ENCODE assay signal across 15 mouse cellular contexts in the genomic region with DNA sequence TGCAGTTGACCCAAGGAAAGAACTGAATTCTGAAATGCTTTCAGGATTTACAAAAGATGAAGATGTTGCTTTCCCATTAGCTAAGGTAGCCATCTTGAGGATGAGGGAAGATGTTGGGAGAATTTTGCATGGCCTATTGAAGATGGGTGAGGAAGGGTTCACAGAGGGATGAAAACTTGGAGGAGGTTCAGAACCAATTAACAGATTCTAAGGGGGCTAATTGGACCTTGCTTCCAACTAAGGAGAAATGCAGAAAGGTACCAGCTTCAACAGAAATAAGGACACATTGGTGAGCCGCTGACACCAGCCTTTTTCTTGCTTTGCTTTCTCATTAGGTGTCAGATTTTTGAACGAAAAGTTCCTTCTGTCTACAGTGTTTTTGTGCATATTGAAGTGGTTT. TPM values are rescaled to one million over a fixed set of nuclear protein-coding genes. Genes with fewer than 3 reads are reported as not detected.
DNase-seq lines count a peak whose midpoint lies in the region; ATAC-seq lines count a peak whose summit lies in the region.
"Had no signal": no experiment of that assay in that cellular context is flagged by ENCODE, and none has a peak within 500 bp of the region (broad histone marks: within the 10 kb centered on the region; RNA-seq: fewer than 3 reads in every experiment).

No protein-coding gene starts in this region.

- no peak overlapping the region for H3K9ac ChIP-seq in kidney, embryonic 16.5 days (replicated peaks; ENCODE audit: low read length)
- H3K9ac ChIP-seq in embryonic facial prominence, embryonic 13.5 days = no peak overlapping the region
- peak overlapping the region; percentile 97 for H3K9ac ChIP-seq in hindbrain, embryonic 13.5 days
- H3K9ac ChIP-seq in midbrain, embryonic 15.5 days = peak overlapping the region; percentile 96; the same call in 1 of the 2 replicates
- H3K9ac ChIP-seq: liver, embryonic 12.5 days had no signal

- no peaks in the 10 kb centered on the region for H3K9me3 ChIP-seq in kidney, embryonic 16.5 days (ENCODE audit: low read length)
- no peaks in the 10 kb centered on the region for H3K9me3 ChIP-seq in embryonic facial prominence, embryonic 13.5 days
- no peaks in the 10 kb centered on the region for H3K9me3 ChIP-seq in hindbrain, embryonic 13.5 days
- no peaks in the 10 kb centered on the region for H3K9me3 ChIP-seq in midbrain, embryonic 15.5 days
- H3K9me3 ChIP-seq: liver, embryonic 12.5 days had no signal

- H3K4me1 ChIP-seq in kidney, embryonic 16.5 days (ENCODE audit: insufficient read depth, low read length) = peaks cover 31% of the 10 kb centered on the region
- H3K4me1 ChIP-seq in embryonic facial prominence, embryonic 13.5 days = peaks cover 31% of the 10 kb centered on the region
- peaks cover 51% of the 10 kb centered on the region for H3K4me1 ChIP-seq in hindbrain, embryonic 13.5 days (replicated peaks)
- peaks cover 39% of the 10 kb centered on the region for H3K4me1 ChIP-seq in midbrain, embryonic 15.5 days
- H3K4me1 ChIP-seq: liver, embryonic 12.5 days had no signal

- 0 out of 2 replicates have a peak overlapping the region, but pooled peaks have one; percentile 77 for H3K4me2 ChIP-seq in kidney, embryonic 16.5 days (replicated peaks; ENCODE audit: low read depth, low read length)
- peak overlapping the region; percentile 82 for H3K4me2 ChIP-seq in embryonic facial prominence, embryonic 13.5 days
- H3K4me2 ChIP-seq in hindbrain, embryonic 13.5 days = peak overlapping the region; percentile 88
- peak overlapping the region; percentile 84 for H3K4me2 ChIP-seq in midbrain, embryonic 15.5 days
- H3K4me2 ChIP-seq: liver, embryonic 12.5 days had no signal

- no peak overlapping the region for H3K4me3 ChIP-seq in kidney, embryonic 16.5 days (ENCODE audit: low read length)
- peak overlapping the region; percentile 80; the same call in 1 of the 2 replicates for H3K4me3 ChIP-seq in embryonic facial prominence, embryonic 13.5 days
- peak overlapping the region; percentile 87 for H3K4me3 ChIP-seq in hindbrain, embryonic 13.5 days
- H3K4me3 ChIP-seq in midbrain, embryonic 15.5 days = peak overlapping the region; percentile 84
- H3K4me3 ChIP-seq: liver, embryonic 12.5 days had no signal

- H3K27ac ChIP-seq in kidney, embryonic 16.5 days (ENCODE audit: low read length) = no peak overlapping the region
- peak overlapping the region; percentile 98; the same call in 1 of the 2 replicates for H3K27ac ChIP-seq in embryonic facial prominence, embryonic 13.5 days
- peak overlapping the region; percentile 100 for H3K27ac ChIP-seq in hindbrain, embryonic 13.5 days
- peak overlapping the region; percentile 99 for H3K27ac ChIP-seq in midbrain, embryonic 15.5 days
- H3K27ac ChIP-seq: liver, embryonic 12.5 days had no signal

- no peaks in the 10 kb centered on the region for H3K27me3 ChIP-seq in kidney, embryonic 16.5 days (ENCODE audit: insufficient read depth, low read length)
- H3K27me3 ChIP-seq in embryonic facial prominence, embryonic 13.5 days = no peaks in the 10 kb centered on the region
- no peaks in the 10 kb centered on the region for H3K27me3 ChIP-seq in hindbrain, embryonic 13.5 days
- H3K27me3 ChIP-seq in midbrain, embryonic 15.5 days (replicated peaks) = no peaks in the 10 kb centered on the region
- H3K27me3 ChIP-seq: Patski had no signal

- ATAC-seq in kidney, embryonic 16.5 days (ENCODE audit: low FRiP score, low TSS enrichment) = no peak
- no peak for ATAC-seq in embryonic facial prominence, embryonic 13.5 days (ENCODE audit: insufficient number of reproducible peaks, insufficient read depth, low FRiP score, low TSS enrichment, low read depth)
- ATAC-seq in hindbrain, embryonic 13.5 days (ENCODE audit: low FRiP score) = no peak
- no peak for ATAC-seq in midbrain, embryonic 15.5 days (replicated peaks)
- ATAC-seq: intestine, embryonic 16.5 days; liver, embryonic 12.5 days; Patski had no signal

- WGBS in kidney, embryonic 16.5 days = 90% methylated on average over 2 of the region's 2 CpGs
- 81% methylated on average over 2 of the region's 2 CpGs for WGBS in embryonic facial prominence, embryonic 13.5 days
- WGBS in hindbrain, embryonic 13.5 days = 70% methylated on average over 2 of the region's 2 CpGs
- WGBS in midbrain, embryonic 15.5 days = 57% methylated on average over 2 of the region's 2 CpGs

- no peaks in the 10 kb centered on the region for H3K36me3 ChIP-seq in kidney, embryonic 16.5 days (ENCODE audit: insufficient read depth, low read length)
- no peaks in the 10 kb centered on the region for H3K36me3 ChIP-seq in embryonic facial prominence, embryonic 13.5 days
- H3K36me3 ChIP-seq in hindbrain, embryonic 13.5 days = peaks cover 5% of the 10 kb centered on the region; the same call in 1 of the 2 replicates
- no peaks in the 10 kb centered on the region for H3K36me3 ChIP-seq in midbrain, embryonic 15.5 days (replicated peaks)
- H3K36me3 ChIP-seq: liver, embryonic 12.5 days had no signal

- no peak for DNase-seq in kidney, postnatal 4 days
- DNase-seq in spleen, adult 12 weeks (ENCODE audit: low spot score) = no peak
- DNase-seq in embryo, embryonic 9.5 days (ENCODE audit: extremely low spot score) = no peak
- DNase-seq in adrenal gland, adult 18-20 months (ENCODE audit: low spot score in 2 of 2) = no peak
- DNase-seq: adrenal gland, postnatal 14 days; cerebellum, adult 11 months; layer of hippocampus, adult 9-11 months had no signal

RNA-seq across cellular contexts. Expression of gene Zfp462, which starts 6.0 kb away (rescaled TPM):
- 3.4 and 3.8 TPM in 2 replicates for polyA plus RNA-seq in kidney, embryonic 16.5 days (2015; fragmentation: Nextera tagmentation; extraction: Ambion mirVana)
- 7.7 and 9.0 TPM in 2 replicates for polyA plus RNA-seq in embryonic facial prominence, embryonic 13.5 days (2015; fragmentation: Nextera tagmentation; extraction: Ambion mirVana)
- polyA plus RNA-seq in hindbrain, embryonic 13.5 days (2015; fragmentation: Nextera tagmentation; extraction: Ambion mirVana) = 16.7 and 18.2 TPM in 2 replicates
- 14.6 and 16.8 TPM in 2 replicates for polyA plus RNA-seq in midbrain, embryonic 15.5 days (2015; fragmentation: Nextera tagmentation; extraction: Ambion mirVana)
- 10 to 100 TPM; 34.7 to 37.7 TPM for total RNA-seq in adrenal gland, adult 18-20 months (2021)
- total RNA-seq: neutrophil, adult 5-6 weeks had no signal

Comparison
In these comparisons a context has a peak if more than half of its experiments do, and no peak if none do; other contexts are left out.
1. H3K9ac ChIP-seq: peak in hindbrain, embryonic 13.5 days (single experiment) and midbrain, embryonic 15.5 days (single experiment); none in kidney, embryonic 16.5 days (single experiment) and embryonic facial prominence, embryonic 13.5 days (single experiment).
2. Peak in every context shown above with its lines, with median percentiles within 50 percentile points of each other: H3K4me2 ChIP-seq.